Mouse (Mus musculus) erythroblast, embryonic 14.5 days (primary cell): ENCODE data around the gene Syt6.

ENCODE experiments used
- GATA1 ChIP-seq: IDR thresholded peaks from 2 replicates; pipeline ENCODE4 v1.6.1; 2012; ENCODE audit warnings: low read length, inconsistent platforms, mixed read lengths
- TAL1 ChIP-seq: IDR thresholded peaks from 3 replicates; pipeline ENCODE4 v1.6.1; 2012; ENCODE audit warnings: low read length, inconsistent platforms, mixed read lengths

- TF ChIP-seq GATA1 (no peak), TAL1 (no peak)
These were observed 26.0 kb downstream of the Syt6 start for GRCm38 (mm10) chr3:103601011-103601410.
